Mouse (Mus musculus) ES-Bruce4 (cell line): ENCODE results near the gene Cep68.

Experiments
- CTCF ChIP-seq: IDR thresholded peaks from one replicate; pipeline ENCODE4 v1.8.1; 2011; ENCODE audit warnings: low read depth, low read length
- EP300 ChIP-seq: IDR thresholded peaks from 2 replicates; pipeline ENCODE4 v1.6.1; 2011; ENCODE audit warnings: low read depth, low read length; ENCODE audit not compliant: insufficient read depth
- POLR2A ChIP-seq: IDR thresholded peaks from one replicate; pipeline ENCODE4 v1.8.1; 2011; ENCODE audit warnings: low read length; ENCODE audit not compliant: insufficient read depth

GRCm38 (mm10) chr11:20229311-20229710, 19.9 kb downstream of the Cep68 start:
- TF ChIP-seq POLR2A (no peak), CTCF (no peak), EP300 (0 out of 2 replicates have a peak, but pooled peaks have one; percentile 17)
